Mouse (Mus musculus): ENCODE measurements around the gene Agbl4. TPM values are rescaled to one million over a fixed set of nuclear protein-coding genes. Genes with fewer than 3 reads are reported as not detected.

The Agbl4 gene
- polyA plus RNA-seq, 1 experiment, result not detected

DNA sequence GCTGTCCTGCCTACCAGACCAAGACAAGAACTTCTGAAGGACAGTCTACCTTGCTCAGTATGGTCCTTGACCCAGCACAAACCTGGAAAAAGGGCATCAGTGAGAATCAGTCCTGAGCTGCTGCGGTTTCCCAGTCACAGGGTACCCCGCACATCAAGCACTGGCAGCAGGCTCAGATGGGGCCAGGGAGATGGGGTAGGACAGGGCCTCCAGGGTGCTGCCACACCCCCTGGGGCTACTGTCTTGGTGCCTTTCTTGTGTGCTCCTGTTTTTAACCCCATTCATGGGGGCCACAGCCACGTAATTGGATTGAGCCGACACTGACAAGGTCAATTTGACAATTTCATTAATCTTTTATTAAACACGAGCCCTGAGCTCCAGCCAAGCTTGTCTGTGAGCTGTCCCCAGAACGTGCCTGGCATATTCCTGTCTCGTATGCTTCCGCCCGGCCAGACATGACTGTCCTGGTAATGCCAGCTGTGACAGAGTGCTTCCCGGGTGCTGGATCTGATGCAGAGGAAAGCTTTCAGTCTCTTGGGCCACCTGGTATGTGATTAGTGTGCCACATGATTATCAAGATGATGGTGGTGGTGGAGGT, 1078.0 kb downstream of the Agbl4 start:
- Histone ChIP-seq H3K27ac (ENCODE audit: insufficient read depth, low read depth, low read length) (no peak overlapping the region), H3K4me3 (ENCODE audit: insufficient read depth, low read depth, low read length) (no peak overlapping the region), H3K4me1 (ENCODE audit: control insufficient read depth, insufficient read depth, low read length) (no peaks in the 10 kb centered on the region)
- WGBS, result 74% methylated on average over 10 of the region's 10 CpGs
- no peak for TF ChIP-seq POLR2A (IDR thresholded peaks at IDR 0.05; ENCODE audit: insufficient read depth, low read depth, low read length)
- TF ChIP-seq CTCF (IDR thresholded peaks at IDR 0.05; ENCODE audit: insufficient read depth, low read depth, low read length), result no peak

DNA sequence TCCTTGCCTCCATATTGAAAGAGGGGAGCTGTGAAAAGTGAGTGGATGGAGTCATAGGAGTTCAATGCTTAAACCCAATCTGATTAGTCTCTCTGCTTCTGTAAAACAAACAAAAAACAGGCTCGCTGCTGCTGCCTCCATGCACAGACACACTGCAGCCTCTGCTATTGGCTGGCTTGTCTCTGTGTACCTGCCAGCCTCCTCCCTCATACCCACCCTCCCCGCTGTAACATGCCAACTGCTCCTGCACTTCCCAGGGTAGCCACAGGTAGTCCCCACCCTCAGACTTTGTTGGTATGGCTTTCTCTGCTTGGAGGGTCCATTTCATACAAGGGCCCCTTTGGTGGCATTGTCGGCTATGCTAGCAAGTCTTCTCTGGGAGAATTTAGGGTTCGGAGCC, 1080.0 kb downstream of the Agbl4 start:
- no peak overlapping the region for H3K4me3 ChIP-seq (ENCODE audit: insufficient read depth, low read depth, low read length)
- no peak overlapping the region for H3K27ac ChIP-seq (ENCODE audit: insufficient read depth, low read depth, low read length)
- WGBS, result 70% methylated on average over 4 of the region's 4 CpGs
- no peaks in the 10 kb centered on the region for H3K4me1 ChIP-seq (ENCODE audit: control insufficient read depth, insufficient read depth, low read length)
- TF ChIP-seq POLR2A (IDR thresholded peaks at IDR 0.05; ENCODE audit: insufficient read depth, low read depth, low read length) (no peak), CTCF (IDR thresholded peaks at IDR 0.05; ENCODE audit: insufficient read depth, low read depth, low read length) (no peak)

DNA sequence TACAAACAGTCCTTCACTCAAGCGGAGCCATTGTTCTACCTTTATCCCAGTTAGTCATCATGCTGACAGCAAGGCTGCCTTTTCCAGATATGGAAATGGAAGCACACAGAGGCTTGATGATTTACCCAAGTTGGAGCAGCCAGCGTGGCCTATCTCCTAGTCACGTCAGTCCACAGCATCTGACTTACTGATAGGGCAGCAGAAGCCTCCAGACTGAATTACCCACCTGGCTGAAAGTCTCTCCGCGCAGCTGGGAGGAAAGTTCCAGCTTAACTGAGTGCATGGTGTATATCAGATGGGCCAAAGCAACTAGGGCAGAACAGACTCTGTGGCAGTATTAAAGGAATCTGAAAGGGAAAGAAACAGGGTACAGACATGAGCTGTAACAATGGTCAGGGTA, 1086.0 kb downstream of the Agbl4 start:
- TF ChIP-seq CTCF (IDR thresholded peaks at IDR 0.05; ENCODE audit: insufficient read depth, low read depth, low read length) (no peak), POLR2A (IDR thresholded peaks at IDR 0.05; ENCODE audit: insufficient read depth, low read depth, low read length) (no peak)
- Histone ChIP-seq H3K4me1 (ENCODE audit: control insufficient read depth, insufficient read depth, low read length) (no peaks in the 10 kb centered on the region), H3K4me3 (ENCODE audit: insufficient read depth, low read depth, low read length) (no peak overlapping the region), H3K27ac (ENCODE audit: insufficient read depth, low read depth, low read length) (no peak overlapping the region)
- 97% methylated on average over 5 of the region's 5 CpGs for WGBS

DNA sequence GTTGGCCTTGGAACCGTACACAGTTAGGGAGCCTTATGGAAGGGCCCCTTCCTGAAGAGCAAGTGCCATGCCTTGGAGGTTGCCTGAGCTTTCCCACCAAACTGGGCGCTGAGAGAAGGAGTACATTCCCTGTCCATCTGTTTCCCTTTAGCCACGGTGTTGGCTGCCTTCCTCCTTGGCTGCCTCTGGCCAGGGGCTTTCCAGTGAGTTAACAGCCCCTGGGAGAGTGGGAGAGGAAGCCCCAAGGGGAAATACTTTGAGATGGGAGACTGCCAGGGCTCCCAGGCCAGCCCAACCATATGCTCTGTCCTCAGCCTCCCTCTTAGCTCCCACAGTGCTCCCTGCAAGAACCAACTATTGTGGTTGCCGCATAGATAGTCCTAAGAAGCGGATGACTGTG, 1087.7 kb downstream of the Agbl4 start:
- WGBS, result 65% methylated on average over 5 of the region's 5 CpGs
- no peak overlapping the region for H3K4me3 ChIP-seq (ENCODE audit: insufficient read depth, low read depth, low read length)
- no peak overlapping the region for H3K27ac ChIP-seq (ENCODE audit: insufficient read depth, low read depth, low read length)
- TF ChIP-seq POLR2A (IDR thresholded peaks at IDR 0.05; ENCODE audit: insufficient read depth, low read depth, low read length) (no peak), CTCF (IDR thresholded peaks at IDR 0.05; ENCODE audit: insufficient read depth, low read depth, low read length) (no peak)
- H3K4me1 ChIP-seq (ENCODE audit: control insufficient read depth, insufficient read depth, low read length), result no peaks in the 10 kb centered on the region

DNA sequence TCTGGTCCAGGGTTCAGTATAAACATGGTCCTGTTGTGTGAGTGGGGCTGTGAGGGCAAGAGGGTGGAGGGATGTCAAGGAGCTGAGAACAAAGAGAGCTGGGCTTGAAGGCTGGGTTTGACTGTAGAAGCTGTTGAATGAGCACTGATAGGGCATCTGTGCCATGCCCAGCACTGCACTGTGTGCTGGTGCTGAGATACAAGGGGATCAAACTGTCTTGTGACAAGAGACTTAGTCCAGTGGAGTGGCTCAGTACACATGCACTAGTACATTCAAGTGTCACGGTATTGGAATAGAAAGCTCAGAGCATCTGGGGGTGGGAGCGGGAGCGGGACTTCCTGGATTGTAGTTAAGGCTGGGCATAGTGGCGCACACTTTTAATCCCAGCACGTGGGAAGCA, 1088.7 kb downstream of the Agbl4 start:
- Histone ChIP-seq H3K4me1 (ENCODE audit: control insufficient read depth, insufficient read depth, low read length) (no peaks in the 10 kb centered on the region), H3K4me3 (ENCODE audit: insufficient read depth, low read depth, low read length) (no peak overlapping the region), H3K27ac (ENCODE audit: insufficient read depth, low read depth, low read length) (no peak overlapping the region)
- TF ChIP-seq CTCF (IDR thresholded peaks at IDR 0.05; ENCODE audit: insufficient read depth, low read depth, low read length) (no peak), POLR2A (IDR thresholded peaks at IDR 0.05; ENCODE audit: insufficient read depth, low read depth, low read length) (no peak)
- 83% methylated on average over 5 of the region's 5 CpGs for WGBS

DNA sequence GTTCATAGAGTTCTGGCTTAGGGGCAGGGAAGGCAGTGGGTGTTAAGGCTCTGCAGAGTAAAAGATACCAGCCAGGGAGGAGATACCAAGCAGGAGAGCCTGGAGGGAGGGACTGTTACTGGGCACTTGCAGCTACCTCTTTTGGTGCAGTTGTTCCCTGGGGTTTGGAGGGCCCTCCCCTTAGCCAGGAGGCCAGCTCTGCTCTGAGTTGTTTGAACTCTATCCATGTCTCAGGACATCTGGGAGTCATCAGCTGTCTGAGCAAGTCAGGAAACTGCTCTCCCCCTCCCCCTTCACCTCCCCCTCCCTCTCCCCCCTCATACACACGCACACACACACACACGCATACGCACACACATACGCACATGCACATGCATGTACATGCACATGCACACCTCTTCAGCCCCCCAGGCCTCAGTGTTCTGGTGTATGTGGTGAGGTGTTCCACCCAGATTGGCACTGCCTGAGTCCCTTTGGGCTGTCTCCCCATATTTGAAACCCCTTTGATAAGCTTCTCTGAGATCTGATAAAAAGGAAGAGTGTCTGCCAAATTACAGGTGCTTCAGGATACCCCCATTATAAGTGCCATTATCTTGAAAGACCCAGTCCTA, 1089.9 kb downstream of the Agbl4 start:
- Histone ChIP-seq H3K27ac (ENCODE audit: insufficient read depth, low read depth, low read length) (no peak overlapping the region), H3K4me1 (ENCODE audit: control insufficient read depth, insufficient read depth, low read length) (no peaks in the 10 kb centered on the region), H3K4me3 (ENCODE audit: insufficient read depth, low read depth, low read length) (no peak overlapping the region)
- no peak for TF ChIP-seq POLR2A (IDR thresholded peaks at IDR 0.05; ENCODE audit: insufficient read depth, low read depth, low read length)
- no peak for TF ChIP-seq CTCF (IDR thresholded peaks at IDR 0.05; ENCODE audit: insufficient read depth, low read depth, low read length)
- 96% methylated on average over 4 of the region's 4 CpGs for WGBS

DNA sequence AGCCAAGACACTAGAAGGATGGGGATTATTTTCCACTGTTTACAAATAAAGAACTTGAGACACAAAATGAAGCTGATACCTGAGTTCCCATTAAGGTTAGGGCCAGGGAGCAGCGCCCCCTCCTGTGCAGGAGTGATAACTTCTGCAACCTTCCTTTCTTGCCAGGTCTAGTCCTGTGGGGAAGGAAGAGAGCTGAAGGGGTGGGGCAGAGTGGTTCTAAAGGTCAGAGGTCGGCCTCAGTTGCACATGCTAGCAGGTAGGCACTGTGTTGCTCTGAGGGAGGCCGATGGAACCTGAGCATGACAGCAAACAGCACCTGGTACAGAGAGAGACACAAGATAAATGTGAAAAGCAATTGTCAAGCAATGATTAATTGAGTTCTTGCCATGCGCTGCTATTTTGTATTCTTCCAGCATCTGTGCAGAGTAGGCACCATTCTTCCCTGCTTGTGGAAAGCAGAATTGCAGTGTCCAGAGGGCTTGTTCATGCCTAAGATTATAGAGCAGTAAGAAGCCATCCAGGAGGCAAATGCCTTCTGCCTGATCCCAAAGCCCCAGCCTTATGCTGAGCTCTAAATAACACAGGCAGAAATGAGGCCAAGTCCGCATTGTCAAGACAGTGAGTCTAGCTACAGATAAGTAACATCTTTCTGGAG, 1096.4 kb downstream of the Agbl4 start:
- Histone ChIP-seq H3K4me3 (ENCODE audit: insufficient read depth, low read depth, low read length) (no peak overlapping the region), H3K4me1 (ENCODE audit: control insufficient read depth, insufficient read depth, low read length) (no peaks in the 10 kb centered on the region), H3K27ac (ENCODE audit: insufficient read depth, low read depth, low read length) (no peak overlapping the region)
- TF ChIP-seq CTCF (IDR thresholded peaks at IDR 0.05; ENCODE audit: insufficient read depth, low read depth, low read length) (no peak), POLR2A (IDR thresholded peaks at IDR 0.05; ENCODE audit: insufficient read depth, low read depth, low read length) (no peak)
- WGBS, result 70% methylated on average over 5 of the region's 5 CpGs

DNA sequence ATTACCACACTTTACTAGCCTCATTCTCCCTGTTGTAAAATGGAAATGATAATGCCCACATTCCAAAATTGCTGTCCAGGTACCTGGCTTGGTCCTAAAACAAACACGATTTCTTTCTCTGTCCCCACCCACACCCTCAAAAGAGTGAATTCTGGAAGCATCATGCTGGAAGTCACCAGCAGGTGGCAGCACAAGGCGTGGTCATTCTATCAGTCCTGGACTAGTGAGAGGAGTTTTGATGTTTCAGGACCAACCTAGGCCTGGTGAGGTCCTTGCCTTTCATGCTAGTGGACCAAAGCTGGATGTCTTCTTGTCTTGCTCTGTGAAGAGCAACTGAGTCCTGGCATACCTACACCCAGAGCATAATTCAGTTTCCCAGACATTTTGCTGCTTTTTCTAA, 1098.5 kb downstream of the Agbl4 start:
- under 1% methylated on average over 2 of the region's 2 CpGs for WGBS
- Histone ChIP-seq H3K4me1 (ENCODE audit: control insufficient read depth, insufficient read depth, low read length) (no peaks in the 10 kb centered on the region), H3K27ac (ENCODE audit: insufficient read depth, low read depth, low read length) (no peak overlapping the region), H3K4me3 (ENCODE audit: insufficient read depth, low read depth, low read length) (no peak overlapping the region)
- TF ChIP-seq CTCF (IDR thresholded peaks at IDR 0.05; ENCODE audit: insufficient read depth, low read depth, low read length) (peak; percentile 36; the same call in 1 of the 2 replicates), POLR2A (IDR thresholded peaks at IDR 0.05; ENCODE audit: insufficient read depth, low read depth, low read length) (no peak)

DNA sequence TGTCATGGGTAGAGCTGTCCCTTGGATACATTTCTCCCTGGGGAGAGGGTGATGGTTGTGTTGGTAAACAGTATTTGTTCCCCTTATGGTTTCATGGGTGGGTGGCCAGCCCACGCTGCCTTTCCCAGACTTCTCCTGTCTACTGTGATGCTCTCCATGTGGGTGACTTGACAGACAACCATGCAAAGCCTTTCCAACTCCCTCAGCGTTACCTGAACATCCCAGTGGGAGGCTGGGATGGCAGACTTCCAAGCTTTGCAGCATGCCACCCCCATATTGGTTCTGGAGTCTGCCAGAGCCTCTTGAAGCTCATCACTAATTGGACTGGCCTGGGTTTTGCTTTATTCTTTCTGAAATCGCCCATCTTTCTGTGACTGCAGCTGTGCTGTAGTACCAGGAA, 1101.3 kb downstream of the Agbl4 start:
- TF ChIP-seq POLR2A (IDR thresholded peaks at IDR 0.05; ENCODE audit: insufficient read depth, low read depth, low read length) (no peak), CTCF (IDR thresholded peaks at IDR 0.05; ENCODE audit: insufficient read depth, low read depth, low read length) (no peak)
- H3K27ac ChIP-seq (ENCODE audit: insufficient read depth, low read depth, low read length), result no peak overlapping the region
- no peaks in the 10 kb centered on the region for H3K4me1 ChIP-seq (ENCODE audit: control insufficient read depth, insufficient read depth, low read length)
- no peak overlapping the region for H3K4me3 ChIP-seq (ENCODE audit: insufficient read depth, low read depth, low read length)
- 70% methylated on average over 3 of the region's 3 CpGs for WGBS

All from olfactory bulb, adult 2 months (tissue).